Mouse (Mus musculus) gastrocnemius, postnatal 25 days (tissue): ENCODE measurements around the gene Fras1. TPM values are rescaled to one million over a fixed set of nuclear protein-coding genes. Genes with fewer than 3 reads are reported as not detected.

ENCODE experiments used
- DNase-seq: peaks from one replicate; pipeline ENCODE4 v3.0.0; 2022
- total RNA-seq, 2 experiments: library from RNA; stranded (reverse); gene quantifications; 1 replicate in 1 of 2; 2 replicates in 1 of 2; pipeline ENCODE4 v1.2.3; 2021

Gene Fras1
- total RNA-seq, 2 experiments from 2014 or later: 3.3 to 3.8 TPM

GRCm38 (mm10) chr5:96688885-96689284 is 315.1 kb downstream of the Fras1 start:
- no peak for DNase-seq

GRCm38 (mm10) chr5:96698972-96699371 is 325.2 kb downstream of the Fras1 start:
- DNase-seq: no peak

GRCm38 (mm10) chr5:96702706-96703625 is 329.2 kb downstream of the Fras1 start:
- no peak for DNase-seq

GRCm38 (mm10) chr5:96708515-96708914 is 334.8 kb downstream of the Fras1 start:
- no peak for DNase-seq

- DNase-seq: no peak
These were observed 338.4 kb downstream of the Fras1 start for GRCm38 (mm10) chr5:96712089-96712684.

- no peak for DNase-seq
These were observed 339.0 kb downstream of the Fras1 start for GRCm38 (mm10) chr5:96712799-96713198.

- no peak for DNase-seq
These were observed 342.7 kb downstream of the Fras1 start for GRCm38 (mm10) chr5:96716273-96717034.

- no peak for DNase-seq
These were observed 343.9 kb downstream of the Fras1 start for GRCm38 (mm10) chr5:96717690-96718089.

GRCm38 (mm10) chr5:96718601-96719000 is 344.8 kb downstream of the Fras1 start:
- DNase-seq: no peak

- DNase-seq: no peak
These were observed 345.5 kb downstream of the Fras1 start for GRCm38 (mm10) chr5:96719221-96719620.

GRCm38 (mm10) chr5:96722690-96723089 is 348.9 kb downstream of the Fras1 start:
- no peak for DNase-seq

- no peak for DNase-seq
These were observed 365.6 kb downstream of the Fras1 start for GRCm38 (mm10) chr5:96739138-96739878.

GRCm38 (mm10) chr5:96747195-96747984 is 373.6 kb downstream of the Fras1 start:
- no peak for DNase-seq

- DNase-seq: no peak
These were observed 383.9 kb downstream of the Fras1 start for GRCm38 (mm10) chr5:96757615-96758014.

- no peak for DNase-seq
These were observed 388.3 kb downstream of the Fras1 start for GRCm38 (mm10) chr5:96762021-96762420.

GRCm38 (mm10) chr5:96768846-96769471 is 395.2 kb downstream of the Fras1 start:
- DNase-seq: no peak

GRCm38 (mm10) chr5:96783506-96784288 is 409.9 kb downstream of the Fras1 start:
- DNase-seq: no peak

- DNase-seq: no peak
These were observed 411.3 kb downstream of the Fras1 start for GRCm38 (mm10) chr5:96785096-96785495.

- no peak for DNase-seq
These were observed 418.7 kb downstream of the Fras1 start for GRCm38 (mm10) chr5:96792422-96792821.
